Mouse (Mus musculus): ENCODE data around the gene Aggf1. TPM values are rescaled to one million over a fixed set of nuclear protein-coding genes. Genes with fewer than 3 reads are reported as not detected.

The Aggf1 gene
- polyA plus RNA-seq, 1 experiment from 2014 or later, result 55.1 TPM

DNA sequence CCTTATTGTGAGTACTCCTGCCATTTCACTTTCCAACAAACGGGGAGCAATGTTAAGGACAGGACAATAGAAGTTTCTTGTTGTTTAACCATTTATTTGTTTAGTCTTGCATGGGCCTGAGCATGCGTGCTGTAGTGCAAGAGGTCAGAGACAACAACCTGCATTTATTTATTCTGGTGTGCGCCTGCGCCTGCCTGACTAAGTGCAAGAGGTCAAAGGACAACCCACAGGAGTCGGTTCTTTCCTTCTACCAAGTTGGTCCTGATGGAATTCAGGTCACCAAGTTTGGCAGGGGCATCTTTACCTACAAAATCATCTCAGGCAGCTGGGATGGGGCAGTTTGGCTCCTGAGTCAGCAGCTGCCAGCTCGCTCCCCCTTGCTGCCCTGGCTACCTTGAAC, 29.3 kb downstream of the Aggf1 start:
- Histone ChIP-seq H3K9me3 (ENCODE audit: control insufficient read depth, low read length) (no peaks in the 10 kb centered on the region), H3K4me2 (no peak overlapping the region), H3K4me3 (ENCODE audit: low read depth, low read length) (no peak overlapping the region), H3K9ac (ENCODE audit: low read length) (no peak overlapping the region), H3K27ac (ENCODE audit: low read depth, low read length) (no peak overlapping the region), H3K4me1 (ENCODE audit: control insufficient read depth, insufficient read depth, low read length) (no peaks in the 10 kb centered on the region), H3K36me3 (ENCODE audit: control insufficient read depth, insufficient read depth, low read length) (no peaks in the 10 kb centered on the region), H3K27me3 (ENCODE audit: control insufficient read depth, insufficient read depth, low read length) (no peaks in the 10 kb centered on the region)
- no peak for DNase-seq (ENCODE audit: low spot score, missing footprints)
- WGBS, result 76% methylated on average over 6 of the region's 6 CpGs
- ATAC-seq (ENCODE audit: low FRiP score), result no peak

GRCm38 (mm10) chr13:95343470-95343869, 31.7 kb downstream of the Aggf1 start:
- no peak for DNase-seq (ENCODE audit: low spot score, missing footprints)
- Histone ChIP-seq H3K4me1 (ENCODE audit: control insufficient read depth, insufficient read depth, low read length) (no peaks in the 10 kb centered on the region), H3K27me3 (ENCODE audit: control insufficient read depth, insufficient read depth, low read length) (no peaks in the 10 kb centered on the region), H3K9ac (ENCODE audit: low read length) (no peak overlapping the region), H3K36me3 (ENCODE audit: control insufficient read depth, insufficient read depth, low read length) (no peaks in the 10 kb centered on the region), H3K9me3 (ENCODE audit: control insufficient read depth, low read length) (no peaks in the 10 kb centered on the region), H3K27ac (ENCODE audit: low read depth, low read length) (no peak overlapping the region), H3K4me3 (ENCODE audit: low read depth, low read length) (no peak overlapping the region), H3K4me2 (no peak overlapping the region)
- ATAC-seq (ENCODE audit: low FRiP score), result no peak
- 89% methylated on average over 8 of the region's 8 CpGs for WGBS

DNA sequence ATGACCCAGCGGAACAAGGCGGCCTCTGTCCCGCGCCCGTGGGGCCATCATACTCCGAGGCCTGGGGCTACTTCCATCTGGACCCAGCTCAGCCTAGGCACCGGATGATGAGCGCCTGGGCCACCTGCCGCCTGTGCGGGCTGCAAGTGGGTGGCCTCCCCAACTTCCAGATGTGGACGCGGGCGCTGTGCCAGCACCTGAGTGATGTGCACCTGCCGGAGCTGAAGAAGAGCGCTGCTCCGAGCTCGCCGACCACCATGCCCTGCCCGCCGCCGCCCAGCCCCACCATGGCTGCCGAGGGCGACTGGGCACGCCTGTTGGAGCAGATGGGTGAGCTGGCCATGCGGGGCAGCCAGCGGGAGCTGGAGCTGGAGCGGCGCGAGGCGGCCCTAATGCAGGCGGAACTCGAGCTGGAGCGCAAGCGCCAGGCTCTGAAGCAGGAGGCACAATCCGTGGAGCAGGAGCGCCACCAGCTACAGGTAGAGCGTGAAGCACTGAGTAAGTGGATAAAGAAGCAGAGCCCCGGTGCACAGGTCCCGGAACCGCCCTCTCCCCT, 39.0 kb downstream of the Aggf1 start:
- H3K9me3 ChIP-seq (ENCODE audit: control insufficient read depth, low read length), result peaks cover 3% of the 10 kb centered on the region; the same call in 1 of the 2 replicates
- H3K4me3 ChIP-seq (ENCODE audit: low read depth, low read length), result no peak overlapping the region
- H3K4me1 ChIP-seq (ENCODE audit: control insufficient read depth, insufficient read depth, low read length), result no peaks in the 10 kb centered on the region
- DNase-seq (ENCODE audit: low spot score, missing footprints) (peak; percentile 83), ATAC-seq (ENCODE audit: low FRiP score) (0 out of 2 replicates have a peak, but pooled peaks have one; percentile 44)
- H3K9ac ChIP-seq (ENCODE audit: low read length), result no peak overlapping the region
- peaks cover 9% of the 10 kb centered on the region; the same call in 1 of the 2 replicates for H3K36me3 ChIP-seq (ENCODE audit: control insufficient read depth, insufficient read depth, low read length)
- H3K27me3 ChIP-seq (ENCODE audit: control insufficient read depth, insufficient read depth, low read length), result no peaks in the 10 kb centered on the region
- 60% methylated on average over 40 of the region's 40 CpGs for WGBS
- no peak overlapping the region for H3K27ac ChIP-seq (ENCODE audit: low read depth, low read length)
- no peak overlapping the region for H3K4me2 ChIP-seq

GRCm38 (mm10) chr13:95332086-95332899, 42.9 kb downstream of the Aggf1 start:
- no peaks in the 10 kb centered on the region for H3K27me3 ChIP-seq (ENCODE audit: control insufficient read depth, insufficient read depth, low read length)
- peaks cover 9% of the 10 kb centered on the region; the same call in 1 of the 2 replicates for H3K36me3 ChIP-seq (ENCODE audit: control insufficient read depth, insufficient read depth, low read length)
- peak; percentile 82 for DNase-seq (ENCODE audit: low spot score, missing footprints)
- no peak overlapping the region for H3K27ac ChIP-seq (ENCODE audit: low read depth, low read length)
- peaks cover 6% of the 10 kb centered on the region for H3K4me1 ChIP-seq (ENCODE audit: control insufficient read depth, insufficient read depth, low read length)
- peak; percentile 39; the same call in 1 of the 2 replicates for ATAC-seq (ENCODE audit: low FRiP score)
- 83% methylated on average over 11 of the region's 11 CpGs for WGBS
- H3K4me3 ChIP-seq (ENCODE audit: low read depth, low read length), result no peak overlapping the region
- no peak overlapping the region for H3K9ac ChIP-seq (ENCODE audit: low read length)
- no peak overlapping the region for H3K4me2 ChIP-seq
- H3K9me3 ChIP-seq (ENCODE audit: control insufficient read depth, low read length), result peaks cover 3% of the 10 kb centered on the region; the same call in 1 of the 2 replicates

- 55% methylated on average over 11 of the region's 11 CpGs for WGBS
- Histone ChIP-seq H3K27ac (ENCODE audit: low read depth, low read length) (no peak overlapping the region), H3K36me3 (ENCODE audit: control insufficient read depth, insufficient read depth, low read length) (no peaks in the 10 kb centered on the region), H3K9ac (ENCODE audit: low read length) (no peak overlapping the region), H3K4me3 (ENCODE audit: low read depth, low read length) (no peak overlapping the region), H3K4me1 (ENCODE audit: control insufficient read depth, insufficient read depth, low read length) (peaks cover 20% of the 10 kb centered on the region), H3K27me3 (ENCODE audit: control insufficient read depth, insufficient read depth, low read length) (no peaks in the 10 kb centered on the region), H3K9me3 (ENCODE audit: control insufficient read depth, low read length) (peaks cover 3% of the 10 kb centered on the region; the same call in 1 of the 2 replicates), H3K4me2 (no peak overlapping the region)
- ATAC-seq (ENCODE audit: low FRiP score), result no peak
- peak; percentile 45 for DNase-seq (ENCODE audit: low spot score, missing footprints)
Measured at GRCm38 (mm10) chr13:95330507-95330906, 44.6 kb downstream of the Aggf1 start.

DNA sequence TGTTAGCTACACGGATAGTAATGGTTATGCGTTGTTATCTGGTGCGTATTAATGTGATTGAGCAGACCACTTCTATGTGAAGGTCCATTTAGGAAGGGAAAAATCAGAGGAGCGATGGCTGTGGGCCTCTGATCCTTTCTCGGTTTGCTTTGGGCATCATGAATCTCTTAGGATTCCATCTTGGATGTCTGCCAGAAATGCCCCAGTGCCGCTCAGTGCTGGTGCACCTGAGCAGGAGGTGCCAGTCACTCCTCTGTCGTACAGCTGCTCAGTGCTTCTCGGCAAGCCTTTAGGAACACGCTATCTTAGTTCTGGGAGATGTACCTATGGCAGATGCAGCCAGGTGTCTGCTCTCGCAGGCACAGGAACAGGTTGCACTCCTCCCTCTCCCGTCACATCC, 46.4 kb downstream of the Aggf1 start:
- H3K4me1 ChIP-seq (ENCODE audit: control insufficient read depth, insufficient read depth, low read length), result peaks cover 20% of the 10 kb centered on the region
- WGBS, result 92% methylated on average over 11 of the region's 11 CpGs
- DNase-seq (ENCODE audit: low spot score, missing footprints), result peak; percentile 69
- H3K9me3 ChIP-seq (ENCODE audit: control insufficient read depth, low read length), result no peaks in the 10 kb centered on the region
- H3K9ac ChIP-seq (ENCODE audit: low read length), result no peak overlapping the region
- H3K27me3 ChIP-seq (ENCODE audit: control insufficient read depth, insufficient read depth, low read length), result no peaks in the 10 kb centered on the region
- ATAC-seq (ENCODE audit: low FRiP score), result no peak
- no peaks in the 10 kb centered on the region for H3K36me3 ChIP-seq (ENCODE audit: control insufficient read depth, insufficient read depth, low read length)
- no peak overlapping the region for H3K4me3 ChIP-seq (ENCODE audit: low read depth, low read length)
- H3K4me2 ChIP-seq, result no peak overlapping the region
- no peak overlapping the region for H3K27ac ChIP-seq (ENCODE audit: low read depth, low read length)

DNA sequence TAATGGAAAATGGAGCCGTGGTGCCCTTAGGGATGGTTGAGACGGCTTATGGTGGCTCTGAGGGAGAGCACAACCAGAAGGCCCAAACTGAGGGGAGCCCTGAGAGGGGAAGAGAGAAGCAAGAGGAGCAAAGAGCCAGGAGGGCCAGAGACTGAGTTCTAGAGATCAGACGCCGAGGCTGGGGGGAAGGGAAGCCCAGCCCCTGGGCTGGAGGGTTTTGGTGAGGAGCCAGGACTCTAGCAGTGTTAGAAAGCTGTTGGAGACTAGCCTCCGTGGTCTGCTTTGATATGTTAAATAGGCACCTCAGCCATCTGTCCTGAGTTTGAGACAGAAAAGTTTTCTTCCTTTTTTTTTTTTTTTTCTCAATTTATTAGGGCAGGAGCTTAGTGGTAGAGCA, 47.8 kb downstream of the Aggf1 start:
- peak overlapping the region; percentile 33; the same call in 1 of the 2 replicates for H3K27ac ChIP-seq (ENCODE audit: low read depth, low read length)
- peak overlapping the region; percentile 96 for H3K9ac ChIP-seq (ENCODE audit: low read length)
- ATAC-seq (ENCODE audit: low FRiP score) (peak; percentile 27; the same call in 1 of the 2 replicates), DNase-seq (ENCODE audit: low spot score, missing footprints) (no peak)
- 5% methylated on average over 5 of the region's 5 CpGs for whole genome bisulfite sequencing
- H3K4me3 ChIP-seq (ENCODE audit: low read depth, low read length), result peak overlapping the region; percentile 65
- H3K36me3 ChIP-seq (ENCODE audit: control insufficient read depth, insufficient read depth, low read length), result no peaks in the 10 kb centered on the region
- no peaks in the 10 kb centered on the region for H3K27me3 ChIP-seq (ENCODE audit: control insufficient read depth, insufficient read depth, low read length)
- H3K9me3 ChIP-seq (ENCODE audit: control insufficient read depth, low read length), result no peaks in the 10 kb centered on the region
- H3K4me2 ChIP-seq, result peak overlapping the region; percentile 74
- peaks cover 20% of the 10 kb centered on the region for H3K4me1 ChIP-seq (ENCODE audit: control insufficient read depth, insufficient read depth, low read length)

- peak; percentile 31; the same call in 1 of the 2 replicates for ATAC-seq (ENCODE audit: low FRiP score)
- DNase-seq (ENCODE audit: low spot score, missing footprints), result peak; percentile 93
- Histone ChIP-seq H3K36me3 (ENCODE audit: control insufficient read depth, insufficient read depth, low read length) (no peaks in the 10 kb centered on the region), H3K4me1 (ENCODE audit: control insufficient read depth, insufficient read depth, low read length) (peaks cover 20% of the 10 kb centered on the region), H3K4me3 (ENCODE audit: low read depth, low read length) (peak overlapping the region; percentile 65), H3K4me2 (peak overlapping the region; percentile 74), H3K9me3 (ENCODE audit: control insufficient read depth, low read length) (no peaks in the 10 kb centered on the region), H3K27me3 (ENCODE audit: control insufficient read depth, insufficient read depth, low read length) (no peaks in the 10 kb centered on the region), H3K9ac (ENCODE audit: low read length) (peak overlapping the region; percentile 96), H3K27ac (ENCODE audit: low read depth, low read length) (peak overlapping the region; percentile 33; the same call in 1 of the 2 replicates)
- WGBS, result 12% methylated on average over 21 of the region's 21 CpGs
Measured at GRCm38 (mm10) chr13:95326611-95327344, 48.4 kb downstream of the Aggf1 start.

All from midbrain, embryonic 11.5 days (tissue).